Mouse (Mus musculus): ENCODE measurements around the gene Hnrnpa1.

Gene Hnrnpa1

DNA sequence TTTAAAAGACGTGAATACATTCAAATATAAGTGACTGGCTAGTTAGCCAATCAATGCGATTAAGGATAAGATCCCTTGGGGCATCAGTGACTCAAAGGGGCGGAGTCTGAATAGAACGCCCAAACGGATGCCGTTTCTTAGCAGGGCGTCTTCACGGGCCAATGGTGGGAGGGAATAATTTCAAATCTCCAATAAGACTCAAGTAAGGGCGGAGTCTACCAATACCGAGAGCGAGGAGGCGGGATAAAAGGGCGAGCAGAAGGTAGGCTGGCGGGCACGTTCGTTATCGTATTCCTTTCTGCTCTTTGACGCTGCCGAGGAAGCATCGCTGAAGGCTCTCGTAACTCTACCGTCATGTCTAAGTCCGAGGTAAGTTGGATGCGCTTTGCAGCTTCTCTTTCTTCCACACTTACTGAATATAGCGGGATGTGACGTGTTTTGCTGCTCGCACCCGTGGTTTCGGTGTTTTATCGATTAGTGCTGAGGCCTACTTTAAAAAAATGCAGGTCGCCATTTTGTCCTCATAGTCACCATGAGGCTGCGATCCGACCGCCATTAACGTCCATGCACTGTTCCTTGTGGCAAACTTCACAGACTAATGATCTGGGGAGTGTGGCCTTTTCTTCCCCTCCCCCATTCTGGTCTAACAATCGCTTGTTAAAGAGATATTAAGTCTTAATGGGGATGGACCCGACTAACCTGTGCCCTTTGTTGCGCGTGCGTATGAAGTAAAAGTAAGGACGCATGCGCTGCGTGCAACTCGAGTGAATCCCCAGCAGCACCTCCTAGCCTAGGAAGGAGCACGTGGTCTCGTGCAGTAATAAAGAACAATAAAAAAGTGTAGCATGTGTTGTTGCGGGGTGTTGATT is at the start of gene Hnrnpa1:
Gene Hnrnpa1, plus strand, starts transcription at position 273 of the 869 bp plus-strand sequence.
- DNase-seq: peak; percentile 96 to 97

DNA sequence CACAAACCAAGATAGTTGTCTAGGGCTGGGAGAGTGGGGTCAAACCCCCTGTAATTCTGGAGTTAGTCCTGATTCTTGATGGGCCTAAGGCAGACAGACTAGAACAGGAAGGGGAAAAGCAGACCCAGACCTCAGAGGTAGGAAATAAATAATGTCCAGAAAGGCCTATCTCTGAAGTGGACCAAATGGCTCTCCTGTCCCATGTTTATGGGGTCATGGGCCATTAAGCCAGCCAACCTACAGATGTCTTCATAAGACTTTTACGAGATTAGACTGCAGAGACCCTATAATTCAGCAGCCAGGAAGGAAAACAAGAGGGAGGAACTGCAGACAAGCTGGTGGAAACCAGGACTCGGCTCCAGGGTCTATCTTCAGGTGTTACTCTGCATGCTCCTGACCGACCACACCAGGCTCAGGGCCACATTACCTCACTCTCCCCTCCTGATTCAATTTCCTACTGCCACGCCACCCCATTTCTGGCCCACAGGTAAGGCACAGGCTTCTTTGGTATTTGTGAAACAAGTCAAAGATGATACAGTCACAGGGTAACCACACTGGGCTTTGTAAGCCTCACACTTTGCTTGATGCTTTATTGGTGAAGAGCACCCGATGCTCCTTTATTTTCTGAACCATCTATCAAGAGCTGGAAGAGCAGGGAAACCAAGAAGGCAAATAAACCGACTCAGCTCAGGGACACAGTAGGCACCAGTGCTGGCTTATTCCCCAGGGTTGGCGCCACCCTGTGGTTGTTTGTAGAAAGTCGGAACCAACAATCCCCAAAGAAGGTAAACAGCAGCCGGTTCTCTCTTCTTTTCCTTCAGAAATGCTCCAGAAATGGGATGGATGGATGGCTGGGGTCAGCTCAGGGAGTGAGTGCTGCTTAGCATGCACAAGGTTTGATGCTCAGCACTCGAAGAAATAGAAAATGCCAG is 49.4 kb upstream of the Hnrnpa1 start:
- DNase-seq: peak; percentile 79 to 85

DNA sequence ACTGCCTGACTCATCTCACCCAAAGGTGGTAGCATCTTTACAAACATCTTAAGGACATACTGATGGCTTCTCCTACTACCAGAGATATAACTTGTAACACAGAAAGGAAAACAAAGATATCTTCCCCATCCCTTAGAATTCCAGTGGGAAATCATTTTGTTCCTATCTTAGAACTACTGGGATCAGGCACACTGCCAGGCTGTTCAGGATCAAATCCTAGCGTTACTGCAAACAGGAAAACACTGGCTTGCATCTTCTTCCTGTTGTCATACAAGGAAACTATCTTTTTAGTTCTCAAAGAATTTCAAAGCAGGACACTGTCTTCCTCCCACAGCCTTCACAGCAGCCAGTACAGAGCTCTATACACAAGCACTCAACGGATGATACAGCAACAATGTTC is 46.6 kb upstream of the Hnrnpa1 start:
- DNase-seq: no peak

DNA sequence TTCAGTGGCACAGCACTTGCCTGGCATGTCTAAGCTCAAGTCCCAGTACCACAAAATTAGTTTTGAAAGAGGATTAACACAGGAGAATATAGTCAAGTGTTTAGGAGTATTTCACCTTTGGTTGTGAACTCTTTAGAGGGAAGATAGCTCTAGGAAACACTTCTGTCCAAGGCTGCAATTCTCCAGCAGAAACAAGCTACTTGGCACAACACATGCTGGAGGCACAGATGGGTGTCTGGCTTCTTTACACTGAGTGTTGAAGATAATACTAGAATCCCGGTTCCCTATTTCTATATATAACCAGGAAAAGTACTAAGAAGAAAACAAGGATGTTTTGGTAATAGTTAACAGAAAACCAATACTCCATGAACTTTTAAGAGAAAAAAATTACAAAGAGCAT is 43.4 kb upstream of the Hnrnpa1 start:
- DNase-seq: no peak

DNA sequence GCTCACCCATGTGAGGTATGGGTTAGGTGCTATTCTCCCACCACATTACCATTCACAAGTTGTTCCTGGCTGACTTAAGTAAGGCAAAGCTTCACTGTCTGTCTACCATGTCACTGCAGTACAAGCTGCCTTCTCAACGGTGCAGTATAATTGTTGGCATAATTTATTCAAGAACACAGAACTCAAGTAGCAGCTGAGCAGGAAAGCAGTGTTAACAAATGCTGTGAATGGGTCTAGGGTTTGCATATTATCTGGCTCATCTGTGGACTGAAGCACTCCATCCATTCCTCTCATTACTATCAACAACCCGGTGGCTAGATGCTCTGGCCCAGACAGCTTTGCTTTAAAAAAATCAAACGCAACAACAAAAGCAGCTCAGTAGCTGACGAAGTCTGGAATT is 42.4 kb upstream of the Hnrnpa1 start:
- DNase-seq: no peak

DNA sequence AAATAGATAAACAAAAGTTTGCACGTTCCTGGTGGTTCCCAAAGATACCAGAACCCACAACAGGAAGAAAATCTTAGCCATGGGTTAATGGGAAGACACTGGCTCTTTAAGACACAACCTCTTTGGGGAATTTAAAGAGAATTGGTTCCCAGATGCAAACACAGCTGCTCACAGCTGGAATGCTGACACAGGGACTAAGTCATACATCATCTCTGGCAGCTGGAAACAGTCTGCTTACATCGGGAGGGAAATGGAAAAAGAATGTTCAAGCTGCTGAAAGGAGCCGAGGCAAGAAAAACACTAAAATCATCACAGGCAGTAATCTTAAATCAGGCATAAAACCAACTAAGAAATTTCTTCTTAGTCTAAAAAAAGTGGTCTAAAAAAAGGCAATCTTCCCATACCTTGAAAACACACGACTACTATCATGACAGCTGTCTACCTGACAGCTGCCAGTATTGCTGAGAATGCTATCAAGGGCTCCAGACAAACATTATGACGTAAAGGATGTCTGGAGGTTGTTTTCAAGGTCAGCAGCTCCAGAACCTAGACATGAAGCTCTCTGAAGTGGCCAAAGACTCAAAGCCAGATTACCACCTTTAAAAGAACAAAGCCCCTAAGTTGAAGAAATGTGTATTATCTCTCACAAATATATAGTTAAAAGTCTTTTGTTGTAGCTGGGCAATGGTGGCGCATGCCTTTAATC is 38.0 kb upstream of the Hnrnpa1 start:
- no peak for DNase-seq

DNA sequence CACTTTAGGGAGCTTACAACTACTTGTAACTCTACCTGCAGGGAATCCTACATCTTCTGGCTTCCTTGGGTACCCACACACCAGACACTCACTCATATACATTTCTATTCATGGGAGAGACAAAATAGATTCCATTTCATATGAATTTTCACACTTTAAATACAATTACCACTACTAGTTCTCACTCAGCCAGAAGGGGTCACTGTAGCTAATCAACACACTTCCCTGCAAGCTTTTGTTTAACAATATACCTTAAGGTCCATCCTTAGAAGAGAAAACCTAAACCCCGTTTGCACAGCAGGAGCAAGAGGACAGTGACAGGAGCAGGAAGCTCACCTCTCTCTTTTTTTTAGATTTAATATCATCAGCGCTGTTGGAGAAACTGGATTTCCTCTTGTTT is 35.1 kb upstream of the Hnrnpa1 start:
- peak; percentile 8 to 32 for DNase-seq

DNA sequence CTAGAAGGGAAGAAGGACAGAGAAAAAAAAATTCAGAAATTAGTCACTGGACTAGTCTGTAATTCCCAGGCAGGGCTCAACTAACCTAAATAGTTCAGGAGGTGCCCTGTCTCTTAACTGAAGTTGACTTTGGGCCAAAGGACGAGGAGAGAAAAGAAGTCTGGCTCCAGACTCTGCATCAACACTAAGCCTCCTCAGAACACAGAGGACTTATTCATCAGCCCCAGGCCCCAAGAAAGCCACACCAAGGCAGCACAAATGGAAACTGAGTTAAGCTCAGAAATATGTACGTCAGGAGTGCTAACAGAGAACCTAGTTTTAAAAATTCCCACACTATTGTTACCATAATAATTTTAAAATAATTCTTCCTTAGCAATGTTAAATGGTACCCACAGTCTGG is 26.1 kb upstream of the Hnrnpa1 start:
- DNase-seq: peak in 1 of 2 experiments; percentile 19

DNA sequence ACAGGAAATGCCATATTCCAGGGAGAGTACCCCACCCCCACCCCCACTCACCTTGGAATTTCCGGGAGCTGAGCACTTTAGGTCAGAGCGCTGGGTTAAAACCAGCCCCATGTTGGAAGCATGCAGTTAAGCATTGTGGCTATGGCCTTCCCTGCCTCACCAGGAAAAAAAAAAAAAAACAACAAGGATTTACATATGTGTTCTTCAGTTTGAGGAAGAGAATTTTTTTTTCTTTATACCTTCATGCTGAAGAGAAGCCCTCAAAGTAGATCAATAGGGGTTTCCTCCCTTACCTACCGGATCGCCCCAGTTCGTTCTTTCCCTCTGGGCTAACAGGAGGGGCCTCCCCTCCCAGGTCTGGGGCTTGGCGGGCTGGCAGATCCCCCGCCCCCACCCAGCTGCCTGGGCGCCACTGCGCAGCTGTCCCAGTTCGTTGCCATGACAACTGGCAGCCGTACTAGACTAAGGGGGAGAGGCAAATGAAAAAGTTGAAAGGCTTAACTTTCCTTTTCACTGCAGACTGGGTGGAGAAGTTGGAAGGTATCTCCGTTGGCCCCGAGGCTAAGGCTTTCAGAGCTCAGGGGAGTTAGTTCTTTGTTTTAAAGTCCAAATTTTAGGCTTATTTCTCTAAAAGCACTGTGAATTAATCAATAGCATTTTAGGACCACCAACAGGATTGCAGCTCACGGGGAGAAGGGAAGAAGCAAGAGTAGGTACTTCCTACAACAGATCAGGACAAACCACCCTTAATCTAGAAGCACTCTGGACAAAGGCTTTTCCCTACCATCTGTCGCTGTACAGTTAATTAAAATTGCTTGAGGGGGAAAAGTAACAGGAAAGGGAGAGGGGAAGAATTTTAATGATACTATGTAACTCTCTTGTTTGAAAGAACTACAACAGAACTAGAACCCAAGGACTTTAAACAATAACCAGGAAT is 25.0 kb upstream of the Hnrnpa1 start:
- DNase-seq: peak; percentile 91 to 94

DNA sequence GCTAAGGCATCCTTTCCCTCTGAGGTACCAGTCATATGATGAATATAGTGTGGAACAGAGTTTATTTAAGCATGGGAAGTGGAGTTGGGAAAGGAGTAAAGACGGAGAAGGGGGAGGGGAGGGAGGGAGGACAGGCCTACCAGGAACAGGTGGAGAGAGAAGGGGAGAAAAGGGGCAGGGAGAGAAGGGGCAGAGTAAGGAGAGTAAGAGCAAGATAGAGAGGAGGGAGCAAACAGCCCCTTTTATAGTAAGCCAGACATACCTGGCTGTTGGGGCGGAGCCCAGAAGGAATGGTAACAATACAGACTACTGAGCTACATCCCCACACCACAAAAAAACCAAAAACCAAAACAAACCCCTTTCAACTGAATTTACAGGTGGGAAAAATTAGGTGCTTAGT is 24.2 kb upstream of the Hnrnpa1 start:
- no peak for DNase-seq

DNA sequence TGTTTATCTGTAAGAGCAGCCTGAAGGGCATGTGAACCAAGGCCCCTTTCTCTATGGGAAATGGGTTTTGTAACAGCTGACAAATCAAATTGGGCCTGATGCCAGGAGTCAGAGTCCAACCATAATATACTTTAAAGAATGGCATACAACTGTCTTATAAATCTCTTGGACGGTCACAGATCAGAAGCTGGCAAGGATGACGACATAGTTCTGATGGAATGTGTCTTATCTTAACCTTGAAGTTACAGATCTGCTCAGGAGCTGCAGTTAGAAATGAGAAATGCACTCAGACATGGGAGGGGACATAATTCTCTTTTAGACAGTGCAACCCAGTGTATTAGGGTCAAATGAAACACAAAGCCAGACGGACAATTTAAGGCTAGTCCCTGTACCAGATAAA is 19.4 kb upstream of the Hnrnpa1 start:
- DNase-seq: peak in 1 of 2 experiments; percentile 26

DNA sequence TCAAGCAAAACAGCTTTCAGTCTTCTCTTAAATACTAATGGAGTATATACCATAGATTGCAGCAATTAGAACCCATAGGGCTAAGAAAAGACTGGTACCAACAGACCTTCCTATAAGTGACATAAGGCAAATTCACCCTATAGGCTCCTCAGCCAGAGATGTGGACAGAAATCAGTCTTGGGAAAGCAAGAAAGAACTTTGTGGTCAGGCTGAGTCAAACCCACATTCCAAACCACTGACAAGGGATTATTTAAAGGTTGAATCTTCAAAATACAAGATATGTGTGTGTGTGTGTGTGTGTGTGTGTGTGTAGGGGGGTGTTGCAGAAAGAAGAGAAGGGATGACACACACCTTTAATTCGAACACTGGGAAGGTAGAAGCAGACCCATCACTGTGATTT is 18.8 kb upstream of the Hnrnpa1 start:
- DNase-seq: no peak

DNA sequence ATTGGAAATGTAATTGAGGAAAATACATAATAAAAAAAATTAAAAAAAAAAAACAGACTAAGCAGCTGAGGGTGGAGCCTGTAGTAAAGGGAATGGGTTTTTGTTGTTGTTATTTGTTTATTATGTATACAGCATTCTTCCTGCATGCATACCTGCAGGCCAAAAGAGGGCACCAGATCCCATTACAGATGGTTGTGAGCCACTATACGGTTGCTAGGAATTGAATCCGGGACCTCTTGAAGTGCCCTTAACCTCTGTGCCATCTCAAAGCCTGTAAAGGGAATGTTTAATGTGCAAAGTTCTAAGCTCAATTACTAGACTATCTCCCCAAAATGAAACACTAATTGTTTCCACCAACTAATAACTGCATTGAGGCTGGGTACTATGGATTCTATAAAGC is 16.1 kb upstream of the Hnrnpa1 start:
- no peak for DNase-seq

DNA sequence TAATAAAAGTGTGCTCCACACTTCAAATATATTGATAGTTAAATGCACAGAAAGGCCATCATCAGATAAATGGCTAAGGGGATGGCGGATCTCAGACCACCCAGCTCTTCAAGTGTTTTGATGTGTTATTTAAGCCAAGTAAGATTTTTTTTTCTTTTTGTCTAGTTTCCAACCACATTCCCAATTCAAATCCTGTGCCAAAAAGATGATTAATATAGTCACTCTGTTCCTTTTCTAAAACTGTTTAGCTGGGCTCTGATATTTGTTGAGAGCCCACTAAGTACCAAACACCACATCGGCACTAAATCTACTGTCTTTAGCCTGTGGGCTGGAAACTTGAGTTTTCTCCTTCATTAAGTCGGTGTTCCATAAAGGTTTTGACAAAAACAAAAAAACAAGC is 13.2 kb upstream of the Hnrnpa1 start:
- no peak for DNase-seq

DNA sequence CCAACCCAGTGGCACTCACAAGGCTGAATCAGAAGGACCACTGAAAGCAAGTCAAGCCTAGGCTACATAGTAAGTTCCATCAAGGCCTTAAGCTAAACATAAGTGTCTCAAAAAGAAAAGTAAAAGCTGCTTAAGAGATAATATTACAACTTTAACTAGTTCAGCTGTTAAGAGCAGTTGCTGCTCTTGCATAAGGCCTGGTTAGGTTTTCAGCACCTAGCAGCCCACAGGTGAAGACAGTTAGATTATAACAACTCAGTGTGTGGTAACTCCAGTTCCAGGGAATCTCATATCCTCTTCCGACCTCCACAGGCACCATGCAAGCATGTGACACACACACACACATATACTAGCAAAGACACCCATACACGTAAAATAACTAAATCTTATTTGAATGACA is 12.7 kb upstream of the Hnrnpa1 start:
- no peak for DNase-seq

DNA sequence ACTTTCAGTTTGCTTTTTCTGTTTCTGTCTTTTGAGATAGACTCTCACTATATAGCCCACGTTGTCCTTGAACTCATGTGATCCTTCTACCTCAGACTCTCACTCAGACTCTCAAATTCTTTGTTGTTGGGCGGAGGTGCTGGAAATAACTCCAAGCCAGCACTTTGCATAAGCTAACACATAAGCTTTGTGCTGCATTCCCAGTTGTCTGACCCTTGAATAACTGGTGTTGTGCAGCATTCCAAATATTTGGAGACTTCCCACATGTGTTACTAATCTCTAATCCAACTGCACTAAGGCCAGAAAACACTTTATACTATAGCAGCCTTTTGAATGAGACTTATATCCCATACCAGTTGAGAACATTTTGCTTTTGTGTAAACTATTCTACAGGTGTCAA is 11.3 kb upstream of the Hnrnpa1 start:
- no peak for DNase-seq

DNA sequence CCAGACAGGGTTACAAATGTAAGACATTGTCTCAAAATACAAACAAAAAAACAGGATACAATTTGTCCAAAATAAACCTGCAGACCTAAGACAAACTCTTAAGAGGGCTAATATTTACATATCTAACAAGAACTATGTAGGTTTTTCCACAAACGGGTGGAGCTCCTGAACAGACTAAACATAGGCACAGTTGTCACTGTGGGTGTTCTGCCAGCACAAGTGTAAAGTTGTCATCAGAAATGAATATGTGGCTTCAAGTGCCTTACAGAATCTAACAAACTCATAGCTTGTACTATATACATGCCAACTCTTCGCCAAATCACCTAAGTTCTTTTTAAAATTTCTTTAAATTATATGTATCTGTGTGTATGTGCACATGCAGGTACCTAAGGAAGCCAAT is 7.1 kb upstream of the Hnrnpa1 start:
- no peak for DNase-seq

DNA sequence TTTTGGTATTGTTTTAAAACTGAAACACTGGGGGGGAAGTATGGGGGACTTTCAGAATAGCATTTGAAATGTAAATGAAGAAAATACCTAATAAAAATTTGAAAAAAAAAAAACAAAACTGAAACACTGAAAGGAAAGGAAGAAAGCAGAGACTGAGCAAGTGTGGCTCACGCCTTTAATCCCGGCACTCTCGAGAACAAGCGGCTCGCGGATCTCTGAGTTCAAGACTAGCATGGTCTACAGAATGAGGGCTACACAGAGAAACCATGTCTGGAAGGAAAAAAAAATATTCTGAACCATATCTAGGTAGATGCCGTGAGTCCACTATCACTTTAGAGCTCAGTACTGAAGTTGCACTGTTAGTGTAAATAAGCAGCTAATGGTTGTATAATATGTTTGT is 2.9 kb upstream of the Hnrnpa1 start:
- DNase-seq: no peak

DNA sequence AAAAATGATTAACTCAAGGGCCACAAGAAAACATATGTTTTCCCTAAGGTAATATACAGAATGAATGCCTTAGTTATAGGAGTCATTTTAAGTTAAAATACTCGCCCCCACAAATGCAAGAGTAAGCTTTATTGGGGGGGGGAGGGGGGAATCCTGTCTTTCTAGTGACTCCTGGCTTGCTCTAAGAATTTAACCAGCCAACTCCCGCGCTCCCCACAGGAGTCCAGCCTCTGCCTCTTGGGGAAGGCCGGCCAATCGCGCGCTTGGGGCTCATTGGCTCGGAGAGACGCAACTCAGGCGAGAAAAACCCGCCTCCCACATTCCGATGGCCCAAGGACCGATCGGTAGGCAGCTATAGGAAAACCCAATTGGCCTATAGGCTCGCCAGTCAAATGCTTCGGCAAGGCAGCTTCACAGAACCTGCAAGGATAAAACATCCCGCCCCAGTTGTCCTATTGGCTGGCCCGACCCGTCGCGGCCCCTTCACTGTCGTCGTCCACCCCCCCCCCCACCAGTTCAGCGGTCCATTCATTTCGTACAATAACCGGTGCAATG is 1.0 kb upstream of the Hnrnpa1 start:
- DNase-seq: peak; percentile 95 to 97

DNA sequence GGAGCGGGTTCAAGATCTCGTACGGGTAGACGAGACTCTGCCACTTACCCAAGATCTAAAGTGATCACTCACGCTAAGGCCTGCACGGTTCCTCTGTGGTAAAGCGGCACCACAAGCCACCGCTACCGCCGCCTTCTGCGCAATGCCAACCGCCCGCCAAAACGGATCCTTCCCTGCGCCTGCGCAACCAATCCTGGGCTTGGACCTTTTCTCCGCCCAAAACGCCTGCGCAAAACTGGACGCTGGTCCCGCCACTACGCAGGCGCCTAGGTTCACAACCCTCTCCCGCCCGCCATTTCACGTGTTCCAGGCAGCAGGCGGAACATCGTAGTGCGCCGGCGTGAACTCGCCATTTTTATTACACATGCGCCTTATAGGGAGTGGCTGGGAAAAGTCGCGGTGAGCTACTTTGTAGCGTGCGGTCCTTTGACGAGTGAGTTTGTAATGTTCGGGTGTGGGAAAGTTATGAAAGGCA is 510 bp upstream of the Hnrnpa1 start, which contains the start of gene Cbx5:
Gene Cbx5, minus strand, starts transcription at position 132 of the 475 bp plus-strand sequence.
- peak; percentile 98 to 99 for DNase-seq
